Mouse (Mus musculus): ENCODE data around the gene Rerg. TPM values are rescaled to one million over a fixed set of nuclear protein-coding genes. Genes with fewer than 3 reads are reported as not detected.

Gene Rerg
- polyA plus RNA-seq, 1 experiment from 2014 or later, result 2.4 TPM

- no peak for ATAC-seq (ENCODE audit: low FRiP score, low read depth)
- Histone ChIP-seq H3K4me2 (replicated peaks) (no peak overlapping the region), H3K4me1 (no peaks in the 10 kb centered on the region), H3K27ac (no peak overlapping the region), H3K27me3 (replicated peaks) (no peaks in the 10 kb centered on the region), H3K4me3 (no peak overlapping the region), H3K9me3 (no peaks in the 10 kb centered on the region), H3K9ac (no peak overlapping the region), H3K36me3 (no peaks in the 10 kb centered on the region)
- WGBS, result 91% methylated on average over 6 of the region's 6 CpGs
These were observed 20.3 kb upstream of the Rerg start for GRCm38 (mm10) chr6:137190577-137190976.

- ATAC-seq (ENCODE audit: low FRiP score, low read depth), result peak; percentile 67
- H3K36me3 ChIP-seq, result no peaks in the 10 kb centered on the region
- H3K27me3 ChIP-seq (replicated peaks), result no peaks in the 10 kb centered on the region
- no peak overlapping the region for H3K4me2 ChIP-seq (replicated peaks)
- no peaks in the 10 kb centered on the region for H3K9me3 ChIP-seq
- no peak overlapping the region for H3K4me3 ChIP-seq
- H3K9ac ChIP-seq, result no peak overlapping the region
- H3K4me1 ChIP-seq, result no peaks in the 10 kb centered on the region
- H3K27ac ChIP-seq, result no peak overlapping the region
- 41% methylated on average over 10 of the region's 11 CpGs for WGBS
These were observed 18.2 kb upstream of the Rerg start for GRCm38 (mm10) chr6:137188375-137188926.

GRCm38 (mm10) chr6:137187426-137187825, 17.1 kb upstream of the Rerg start:
- Histone ChIP-seq H3K4me3 (no peak overlapping the region), H3K9me3 (no peaks in the 10 kb centered on the region), H3K4me2 (replicated peaks) (no peak overlapping the region), H3K27ac (no peak overlapping the region), H3K36me3 (no peaks in the 10 kb centered on the region), H3K9ac (no peak overlapping the region), H3K4me1 (no peaks in the 10 kb centered on the region), H3K27me3 (replicated peaks) (no peaks in the 10 kb centered on the region)
- WGBS, result 62% methylated on average over 3 of the region's 3 CpGs
- no peak for ATAC-seq (ENCODE audit: low FRiP score, low read depth)

- Histone ChIP-seq H3K4me3 (no peak overlapping the region), H3K27me3 (replicated peaks) (no peaks in the 10 kb centered on the region), H3K4me1 (no peaks in the 10 kb centered on the region), H3K4me2 (replicated peaks) (no peak overlapping the region), H3K36me3 (no peaks in the 10 kb centered on the region), H3K9ac (no peak overlapping the region), H3K27ac (no peak overlapping the region), H3K9me3 (no peaks in the 10 kb centered on the region)
- ATAC-seq (ENCODE audit: low FRiP score, low read depth), result no peak
- WGBS, result 62% methylated on average over 6 of the region's 6 CpGs
These were observed 10.3 kb upstream of the Rerg start for GRCm38 (mm10) chr6:137180636-137181035.

DNA sequence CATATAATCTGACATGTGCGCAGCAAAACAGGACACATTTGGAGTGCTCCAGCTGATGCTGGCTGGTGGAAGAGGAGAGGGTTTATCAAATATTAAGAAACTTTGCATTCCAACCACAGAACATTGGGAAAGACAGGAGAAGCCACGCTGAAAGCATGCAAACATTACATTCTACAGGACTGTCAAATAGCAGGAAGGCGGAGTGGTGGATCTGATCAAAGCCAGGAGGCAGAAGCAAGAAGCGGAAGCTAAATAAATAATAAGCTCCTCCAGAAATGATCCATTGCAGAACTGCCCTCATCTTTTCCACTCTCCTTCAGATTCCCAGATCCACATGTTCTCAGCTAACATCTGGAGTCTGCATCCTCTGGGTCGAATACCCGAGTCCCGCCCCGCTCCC, 9.8 kb upstream of the Rerg start:
- no peak overlapping the region for H3K9ac ChIP-seq
- no peaks in the 10 kb centered on the region for H3K4me1 ChIP-seq
- H3K9me3 ChIP-seq, result no peaks in the 10 kb centered on the region
- H3K27me3 ChIP-seq (replicated peaks), result no peaks in the 10 kb centered on the region
- H3K36me3 ChIP-seq, result no peaks in the 10 kb centered on the region
- H3K4me3 ChIP-seq, result no peak overlapping the region
- 42% methylated on average over 8 of the region's 8 CpGs for WGBS
- H3K4me2 ChIP-seq (replicated peaks), result no peak overlapping the region
- H3K27ac ChIP-seq, result no peak overlapping the region
- no peak for ATAC-seq (ENCODE audit: low FRiP score, low read depth)

- ATAC-seq (ENCODE audit: low FRiP score, low read depth), result no peak
- Histone ChIP-seq H3K9ac (no peak overlapping the region), H3K4me2 (replicated peaks) (no peak overlapping the region), H3K4me3 (no peak overlapping the region), H3K27ac (no peak overlapping the region), H3K9me3 (no peaks in the 10 kb centered on the region), H3K27me3 (replicated peaks) (no peaks in the 10 kb centered on the region), H3K4me1 (no peaks in the 10 kb centered on the region), H3K36me3 (no peaks in the 10 kb centered on the region)
- WGBS, result 54% methylated on average over 3 of the region's 3 CpGs
These were observed 8.7 kb upstream of the Rerg start for GRCm38 (mm10) chr6:137179026-137179425.

DNA sequence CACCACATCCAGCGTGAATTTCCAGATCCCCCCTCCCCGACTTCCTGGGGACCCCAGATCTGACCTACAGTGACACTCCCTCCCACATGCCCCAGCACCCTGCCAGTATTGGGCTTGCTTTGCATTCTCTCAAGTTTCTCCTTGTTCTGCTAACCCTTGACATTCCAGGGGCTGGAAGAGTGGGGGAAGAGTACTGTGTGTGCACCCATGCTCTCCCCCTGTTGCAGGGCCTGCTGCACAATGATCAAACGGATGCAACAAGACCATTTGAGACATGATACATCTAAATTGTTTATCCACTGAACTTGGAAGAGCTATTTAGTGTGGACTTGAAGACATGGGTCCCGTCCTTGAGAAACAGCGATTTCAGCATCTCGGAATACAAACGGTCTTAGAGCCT, 349 bp upstream of the Rerg start:
- 38% methylated on average over 7 of the region's 7 CpGs for WGBS
- H3K27me3 ChIP-seq (replicated peaks), result peaks cover 10% of the 10 kb centered on the region
- no peak for ATAC-seq (ENCODE audit: low FRiP score, low read depth)
- H3K27ac ChIP-seq, result no peak overlapping the region
- H3K9me3 ChIP-seq, result no peaks in the 10 kb centered on the region
- no peak overlapping the region for H3K4me2 ChIP-seq (replicated peaks)
- no peak overlapping the region for H3K4me3 ChIP-seq
- H3K36me3 ChIP-seq, result no peaks in the 10 kb centered on the region
- peaks cover 6% of the 10 kb centered on the region; the same call in 1 of the 2 replicates for H3K4me1 ChIP-seq
- H3K9ac ChIP-seq, result no peak overlapping the region

DNA sequence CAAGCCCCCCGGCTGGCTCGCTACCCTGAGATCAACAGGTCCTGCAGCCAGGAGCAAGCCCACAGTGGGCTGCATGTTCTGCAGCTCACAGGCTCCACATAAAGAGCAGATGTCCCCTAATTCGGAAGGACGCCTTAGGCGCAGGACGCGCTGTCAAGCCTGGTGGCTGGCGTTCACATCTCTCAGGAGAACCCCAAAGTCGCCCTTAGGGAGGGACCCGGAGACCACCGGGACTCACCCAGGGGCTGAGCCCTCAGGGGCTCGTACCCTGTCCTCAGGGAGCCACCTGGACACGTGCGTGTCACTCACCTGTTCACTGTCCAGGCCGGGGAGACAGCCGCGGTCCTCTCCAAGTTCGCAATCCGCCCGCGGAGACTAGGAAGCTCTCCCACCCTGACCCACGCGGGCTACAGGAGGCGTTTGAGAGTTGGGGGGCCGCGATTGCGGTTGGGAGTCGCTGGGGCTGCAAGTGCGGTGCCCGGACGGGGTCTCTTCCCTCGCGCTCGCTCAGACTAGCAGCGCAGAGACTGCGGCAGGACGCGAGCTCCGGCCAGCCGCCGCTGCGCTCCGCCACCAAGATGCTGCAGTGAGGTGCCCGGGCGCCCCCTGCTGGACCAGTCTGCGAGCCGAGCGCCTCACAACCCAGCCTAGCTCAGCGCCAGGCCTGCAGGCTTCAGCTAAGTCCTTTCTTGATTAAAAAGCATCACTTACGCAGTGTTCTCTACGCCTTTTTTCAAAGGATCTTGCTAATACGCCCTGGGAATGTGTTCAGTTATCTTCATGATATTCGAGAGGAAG, 927 bp downstream of the Rerg start:
- peaks cover 6% of the 10 kb centered on the region; the same call in 1 of the 2 replicates for H3K4me1 ChIP-seq
- peak; percentile 97 for ATAC-seq (ENCODE audit: low FRiP score, low read depth)
- H3K9me3 ChIP-seq, result no peaks in the 10 kb centered on the region
- H3K27me3 ChIP-seq (replicated peaks), result peaks cover 10% of the 10 kb centered on the region
- H3K9ac ChIP-seq, result peak overlapping the region; percentile 53; the same call in 1 of the 2 replicates
- H3K36me3 ChIP-seq, result no peaks in the 10 kb centered on the region
- peak overlapping the region; percentile 43 for H3K4me3 ChIP-seq
- H3K4me2 ChIP-seq (replicated peaks), result peak overlapping the region; percentile 97
- no peak overlapping the region for H3K27ac ChIP-seq
- 1% methylated on average over 53 of the region's 53 CpGs for WGBS

- Histone ChIP-seq H3K4me3 (no peak overlapping the region), H3K27ac (no peak overlapping the region), H3K27me3 (replicated peaks) (peaks cover 10% of the 10 kb centered on the region), H3K9ac (no peak overlapping the region), H3K4me1 (peaks cover 6% of the 10 kb centered on the region; the same call in 1 of the 2 replicates), H3K36me3 (no peaks in the 10 kb centered on the region), H3K4me2 (replicated peaks) (no peak overlapping the region), H3K9me3 (no peaks in the 10 kb centered on the region)
- 42% methylated on average over 4 of the region's 4 CpGs for WGBS
- no peak for ATAC-seq (ENCODE audit: low FRiP score, low read depth)
These were observed 3.5 kb downstream of the Rerg start for GRCm38 (mm10) chr6:137166843-137167242.

DNA sequence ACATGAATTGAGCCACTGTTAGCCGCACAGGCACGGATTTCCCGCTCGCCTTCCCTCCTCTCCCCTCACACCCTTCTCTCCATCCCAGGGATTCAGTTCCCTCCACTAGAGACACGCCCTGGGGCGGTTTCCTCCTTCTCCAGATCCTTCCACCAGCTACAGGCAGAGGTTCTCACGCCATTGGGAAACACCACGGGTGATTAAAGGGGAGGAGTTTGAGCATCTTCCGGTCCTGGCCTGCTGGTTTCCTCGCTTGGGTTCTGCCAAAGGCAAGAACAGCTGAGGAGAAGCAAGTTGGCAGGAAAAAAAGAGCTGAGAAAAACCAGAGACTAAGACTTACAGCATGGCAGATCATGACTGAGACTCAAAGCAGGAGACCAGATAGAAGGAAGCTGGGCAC, 6.7 kb downstream of the Rerg start:
- H3K4me3 ChIP-seq, result no peak overlapping the region
- 77% methylated on average over 10 of the region's 10 CpGs for WGBS
- H3K9ac ChIP-seq, result no peak overlapping the region
- H3K27me3 ChIP-seq (replicated peaks), result 0 out of 2 replicates have a peak, but pooled peaks cover 4% of the 10 kb centered on the region
- no peaks in the 10 kb centered on the region for H3K4me1 ChIP-seq
- no peaks in the 10 kb centered on the region for H3K36me3 ChIP-seq
- no peak overlapping the region for H3K27ac ChIP-seq
- no peaks in the 10 kb centered on the region for H3K9me3 ChIP-seq
- H3K4me2 ChIP-seq (replicated peaks), result no peak overlapping the region
- ATAC-seq (ENCODE audit: low FRiP score, low read depth), result no peak

GRCm38 (mm10) chr6:137163061-137163460, 7.2 kb downstream of the Rerg start:
- no peak overlapping the region for H3K27ac ChIP-seq
- ATAC-seq (ENCODE audit: low FRiP score, low read depth), result no peak
- H3K9ac ChIP-seq, result no peak overlapping the region
- no peaks in the 10 kb centered on the region for H3K4me1 ChIP-seq
- H3K4me2 ChIP-seq (replicated peaks), result no peak overlapping the region
- H3K36me3 ChIP-seq, result no peaks in the 10 kb centered on the region
- no peaks in the 10 kb centered on the region for H3K9me3 ChIP-seq
- no peak overlapping the region for H3K4me3 ChIP-seq
- H3K27me3 ChIP-seq (replicated peaks), result no peaks in the 10 kb centered on the region
- 89% methylated on average over 4 of the region's 4 CpGs for WGBS

GRCm38 (mm10) chr6:137162481-137162880, 7.8 kb downstream of the Rerg start:
- Histone ChIP-seq H3K27me3 (replicated peaks) (no peaks in the 10 kb centered on the region), H3K4me2 (replicated peaks) (no peak overlapping the region), H3K4me1 (no peaks in the 10 kb centered on the region), H3K4me3 (no peak overlapping the region), H3K9me3 (no peaks in the 10 kb centered on the region), H3K36me3 (no peaks in the 10 kb centered on the region), H3K27ac (no peak overlapping the region), H3K9ac (no peak overlapping the region)
- WGBS, result 93% methylated on average over 7 of the region's 7 CpGs
- no peak for ATAC-seq (ENCODE audit: low FRiP score, low read depth)
